Mouse (Mus musculus) cerebellum, adult 9-11 months (tissue): ENCODE measurements at regions not wholly inside any gene's neighbourhood (a gene's known extent, or its start where the extent isn't known, plus 50 kb on each side); places are given as distances from the start of the nearest gene placed in this dataset.

Experiments used
- DNase-seq: peaks from one replicate; pipeline ENCODE4 v3.0.0; 2022

GRCm38 (mm10) chrX:62832741-62833140 lies 364.9 kb downstream of the 4931400O07Rik start:
- DNase-seq: peak; percentile 90
